Mouse (Mus musculus): Measurements from ENCODE around the gene Tff2.
A peak's percentile ranks its signal among the peaks of the same experiment; 100 is the strongest.

Gene Tff2

DNA sequence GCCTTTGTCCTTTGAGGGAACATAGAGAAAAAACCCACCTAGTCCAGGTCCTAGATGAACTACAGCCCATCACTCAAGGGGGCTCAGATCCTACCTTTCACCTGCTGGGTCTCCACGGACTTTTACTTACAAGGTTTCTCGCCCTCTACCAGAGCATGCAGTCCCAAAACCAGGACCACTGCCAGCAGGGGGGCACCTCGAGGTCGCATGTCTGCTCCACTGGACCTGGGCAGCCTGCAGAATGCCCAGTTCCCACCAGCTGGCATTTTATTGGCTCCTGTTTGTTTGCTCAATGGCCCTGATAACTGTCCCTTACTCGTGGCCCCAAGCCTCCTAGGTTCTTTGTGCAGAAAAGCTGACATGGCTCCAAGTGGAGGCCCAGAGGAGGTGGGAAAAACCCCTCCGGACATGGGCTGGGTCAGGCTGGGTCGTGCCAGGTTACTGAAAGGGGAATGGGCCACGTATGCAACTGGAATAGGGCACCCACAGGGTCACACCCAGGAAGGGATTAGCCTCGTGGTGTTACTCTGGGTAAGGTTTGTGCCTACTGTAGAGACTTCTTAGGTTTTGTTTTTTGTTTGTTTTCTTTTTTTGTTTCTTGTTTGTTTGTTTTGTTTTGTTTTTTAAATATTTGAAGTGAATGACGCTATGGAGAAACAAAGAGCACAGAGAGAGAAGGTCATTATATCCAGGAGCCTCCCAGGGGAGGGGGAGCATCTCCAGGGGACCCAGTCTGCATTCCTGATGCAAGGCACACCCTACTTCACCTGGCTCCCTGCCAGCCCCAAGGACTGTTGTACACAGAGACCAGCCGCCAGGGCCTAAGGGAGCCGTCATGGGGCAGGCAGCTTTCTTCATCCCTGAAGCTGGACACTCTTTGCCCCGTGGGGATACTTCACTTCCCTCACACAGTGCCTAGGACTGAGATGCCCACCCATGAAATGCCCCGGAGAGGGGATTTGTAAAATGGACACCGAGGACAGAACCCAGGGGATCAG is at the start of gene Tff2:
TSS of gene Tff2 (minus strand) at position 243 of the 998 bp plus-strand sequence.
- DNase-seq, result peak; percentile 13

DNA sequence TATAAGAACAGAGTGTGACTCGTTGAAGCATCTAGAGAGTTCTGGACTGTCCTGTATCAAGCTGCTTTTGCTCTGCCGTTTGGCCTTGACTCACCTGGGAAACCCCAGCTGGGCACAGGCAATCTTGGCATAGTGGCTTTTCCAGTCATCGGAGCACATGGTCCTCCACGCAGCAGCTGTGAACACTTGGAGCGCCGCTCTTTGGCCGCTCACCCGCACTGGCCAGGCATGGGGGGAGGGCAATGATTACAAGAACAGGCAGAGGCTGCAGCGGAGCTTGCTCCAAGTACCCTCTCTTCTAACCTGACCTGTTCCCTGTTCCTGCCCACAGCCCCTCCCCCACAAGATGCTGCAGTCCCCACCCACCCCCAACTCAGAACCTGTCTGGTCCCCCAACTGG is 49.3 kb upstream of the Tff2 start:
- no peak for DNase-seq

DNA sequence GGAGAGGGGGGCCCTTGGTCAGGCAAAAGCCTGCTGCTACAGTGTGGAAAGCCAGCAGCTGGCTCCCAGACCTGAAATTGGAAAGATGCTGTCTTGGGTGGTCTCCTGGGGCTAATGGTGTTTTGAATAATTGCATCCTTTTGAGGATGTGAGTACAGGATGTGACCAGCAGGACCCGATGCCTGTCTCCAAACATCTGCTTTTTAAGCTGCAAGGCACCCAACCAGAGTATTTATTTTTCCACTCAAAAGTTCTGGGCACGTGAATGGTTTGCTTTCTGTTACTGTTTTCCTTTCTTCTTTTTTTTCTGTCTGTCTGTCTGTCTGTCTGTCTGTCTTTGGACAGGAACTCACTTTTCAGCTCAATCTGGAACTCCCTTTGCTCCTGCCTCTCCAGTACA is 48.6 kb upstream of the Tff2 start:
- no peak for DNase-seq

DNA sequence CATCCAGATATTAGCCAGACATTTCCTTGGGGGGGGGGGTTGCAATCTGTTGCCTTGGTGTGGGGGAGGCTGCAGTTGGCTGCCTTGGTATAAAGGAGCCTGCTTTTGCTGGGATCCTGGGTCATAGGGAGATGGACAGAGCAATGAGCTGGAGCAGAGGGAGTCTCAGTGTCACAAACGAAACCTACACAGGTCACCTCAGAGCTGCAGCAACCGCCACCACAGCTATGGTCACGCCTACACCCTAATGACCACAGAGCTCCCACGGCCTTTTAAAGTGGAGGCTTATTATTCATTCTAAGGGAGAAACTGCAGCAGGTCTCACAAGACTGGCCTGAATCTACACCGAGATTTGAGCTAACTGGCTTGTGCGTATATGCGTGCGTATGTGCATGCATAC is 47.7 kb upstream of the Tff2 start:
- no peak for DNase-seq

GRCm38 (mm10) chr17:31187370-31187769 is 43.3 kb upstream of the Tff2 start:
- peak; percentile 79 for DNase-seq

- DNase-seq, result peak; percentile 12
These were observed 40.3 kb upstream of the Tff2 start for GRCm38 (mm10) chr17:31184269-31184990.

GRCm38 (mm10) chr17:31183180-31183974 is 39.3 kb upstream of the Tff2 start:
- no peak for DNase-seq

DNA sequence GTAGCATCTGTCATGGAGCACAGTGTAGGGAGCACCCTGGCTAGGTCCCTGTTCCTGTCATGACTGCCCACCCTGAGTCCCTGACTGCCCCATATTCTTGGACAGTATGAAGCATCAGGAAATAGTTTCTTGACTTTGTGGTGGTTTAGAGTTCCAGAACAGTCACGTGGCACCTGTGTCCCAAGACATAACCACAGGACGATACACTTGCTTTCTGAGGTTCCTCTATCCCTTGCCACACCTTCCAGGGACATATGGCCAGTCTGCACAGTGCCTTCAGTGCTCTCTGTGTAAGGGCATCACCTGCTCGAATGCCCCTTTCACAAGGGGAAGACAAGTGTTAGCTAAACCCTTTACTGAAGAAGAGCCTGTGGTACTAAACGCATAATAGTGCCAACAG is 37.4 kb upstream of the Tff2 start:
- DNase-seq, result no peak

DNA sequence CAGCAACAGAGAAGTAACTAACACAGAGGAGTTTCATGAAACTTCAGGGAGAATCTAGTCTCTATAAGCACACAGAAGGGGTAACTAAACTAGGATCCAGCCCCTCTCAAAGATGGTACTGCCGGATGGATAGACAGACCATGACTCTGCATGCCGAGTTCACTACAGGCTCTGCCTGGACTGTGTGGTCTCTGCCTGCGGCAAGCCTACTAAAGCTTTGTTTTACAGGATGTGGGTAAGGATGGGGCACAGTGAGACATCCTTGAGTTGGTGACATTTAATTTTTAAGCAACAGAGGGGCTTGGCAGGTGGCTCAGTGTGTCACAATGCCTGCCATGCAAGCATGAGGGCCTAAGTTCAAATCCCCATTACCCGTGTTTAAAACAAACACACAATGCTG is 32.2 kb upstream of the Tff2 start:
- DNase-seq, result no peak

DNA sequence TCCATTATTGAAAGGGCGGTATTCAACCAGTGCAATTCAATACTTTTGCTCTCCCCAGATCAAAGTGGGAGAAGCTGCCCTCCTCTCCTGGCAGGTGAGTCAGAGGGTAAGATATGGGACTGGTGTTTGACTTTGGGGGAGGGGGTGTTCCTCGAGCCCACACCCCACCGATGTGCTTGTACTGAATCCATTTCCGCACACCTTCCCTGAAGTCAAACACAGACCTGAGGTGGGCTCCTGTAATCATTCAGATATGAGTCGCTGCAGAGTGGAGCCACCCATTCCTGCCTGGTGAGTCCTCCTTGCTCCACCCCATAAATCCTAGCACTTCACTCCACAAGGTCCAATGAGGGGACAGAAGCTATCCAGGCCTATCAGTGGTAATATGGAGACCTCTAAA is 25.7 kb upstream of the Tff2 start:
- no peak for DNase-seq

DNA sequence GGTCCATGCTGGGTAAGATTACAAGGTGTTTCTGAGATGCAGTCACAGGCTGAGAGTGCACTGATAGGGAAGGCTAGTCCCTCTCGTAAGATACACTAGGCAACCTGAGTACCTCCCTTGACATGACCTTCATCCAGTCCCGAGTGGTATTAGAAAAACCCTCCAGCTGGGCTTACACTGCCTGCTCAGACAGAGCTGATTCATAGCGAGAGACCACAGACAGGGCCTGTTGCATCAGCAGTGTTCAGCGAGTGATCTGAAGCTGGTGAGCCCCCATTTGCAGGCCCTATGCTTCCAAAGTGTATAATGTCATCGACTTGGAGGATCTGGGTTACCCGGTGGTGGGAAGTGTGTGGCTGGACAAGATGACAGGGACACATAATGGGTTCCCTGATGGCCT is 21.0 kb upstream of the Tff2 start, which contains the start of gene Tff1:
TSS of gene Tff1 (minus strand) at position 151 of the 400 bp plus-strand sequence.
- no peak for DNase-seq

DNA sequence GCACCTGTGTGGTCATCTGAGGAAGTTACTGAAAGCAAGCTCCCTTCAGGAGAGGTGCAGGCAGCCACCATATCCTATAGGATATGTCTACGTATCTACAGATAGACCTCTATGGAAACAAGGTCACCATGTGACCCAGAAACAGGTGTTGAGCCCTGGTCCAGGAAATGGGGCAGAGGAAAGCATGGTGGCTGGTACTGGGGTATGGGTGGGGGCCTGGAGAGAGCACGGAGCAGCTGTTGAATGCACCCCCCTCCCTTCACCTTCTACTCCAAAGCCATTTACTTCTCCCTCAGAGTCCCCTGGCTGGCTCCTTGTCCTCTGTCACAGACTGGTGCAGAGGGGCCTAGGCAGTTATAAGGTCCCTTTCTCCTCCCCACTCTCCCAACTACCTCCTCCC is 19.7 kb upstream of the Tff2 start:
- no peak for DNase-seq

DNA sequence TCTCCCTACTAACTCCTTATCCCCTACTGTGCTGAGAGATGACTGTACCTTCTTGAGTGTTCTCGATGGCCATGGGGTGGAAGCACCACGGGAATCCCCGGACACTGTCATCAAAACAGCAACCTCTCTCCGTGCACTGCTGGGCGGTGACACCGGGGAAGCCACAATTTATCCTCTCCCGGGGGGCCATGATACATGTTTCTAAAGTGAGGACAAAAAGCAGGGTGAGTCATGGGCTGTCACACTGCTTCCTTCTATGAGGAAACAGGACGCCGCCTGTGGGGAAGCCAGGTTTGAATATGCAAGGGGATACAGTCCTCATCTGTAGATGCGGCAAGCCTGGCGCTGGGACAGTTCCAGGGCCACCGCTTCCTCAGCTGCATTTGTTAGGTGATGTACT is 18.5 kb upstream of the Tff2 start:
- DNase-seq, result no peak

GRCm38 (mm10) chr17:31160291-31160690 is 16.2 kb upstream of the Tff2 start:
- no peak for DNase-seq

DNA sequence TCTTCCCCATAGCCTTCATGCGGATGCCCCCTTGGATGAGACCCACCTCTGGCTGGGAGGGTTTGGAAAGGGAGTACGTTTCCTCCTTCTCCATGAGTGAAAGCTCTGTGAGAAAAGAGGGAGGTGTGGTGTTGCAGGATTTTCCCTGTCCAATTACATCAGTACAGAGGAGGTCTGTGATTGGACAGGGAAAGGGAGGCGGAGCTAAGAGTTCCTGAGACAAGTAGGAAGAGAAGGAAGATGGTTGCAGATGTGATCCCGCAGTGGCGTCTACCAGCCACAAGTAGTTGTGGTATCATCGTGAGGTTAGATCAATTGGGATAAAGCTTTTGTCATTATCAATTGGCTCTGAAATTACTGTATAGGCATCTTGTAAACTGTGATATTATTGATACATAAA is 13.8 kb upstream of the Tff2 start:
- DNase-seq, result no peak

DNA sequence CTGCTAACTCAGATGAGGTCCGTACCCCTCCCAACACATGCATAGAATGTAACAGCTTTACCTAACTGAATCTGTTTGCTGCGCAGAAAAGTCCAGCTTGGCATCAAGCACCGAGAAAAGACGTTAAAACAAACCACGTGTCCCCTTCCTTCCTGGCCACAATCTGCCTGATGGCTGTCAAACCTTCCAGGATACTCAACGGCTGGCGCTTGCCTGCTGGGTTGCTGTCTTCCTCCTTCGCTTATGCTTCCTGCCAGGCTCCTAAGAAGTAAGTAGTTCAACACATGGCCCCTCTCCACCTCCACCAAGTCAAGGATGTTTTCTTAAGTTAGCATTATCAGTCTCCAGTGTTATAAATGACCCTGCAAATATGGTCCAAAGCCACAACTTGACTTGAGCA is 9.7 kb upstream of the Tff2 start:
- DNase-seq, result no peak

- no peak for DNase-seq
These were observed 9.0 kb upstream of the Tff2 start for GRCm38 (mm10) chr17:31152966-31153499.

DNA sequence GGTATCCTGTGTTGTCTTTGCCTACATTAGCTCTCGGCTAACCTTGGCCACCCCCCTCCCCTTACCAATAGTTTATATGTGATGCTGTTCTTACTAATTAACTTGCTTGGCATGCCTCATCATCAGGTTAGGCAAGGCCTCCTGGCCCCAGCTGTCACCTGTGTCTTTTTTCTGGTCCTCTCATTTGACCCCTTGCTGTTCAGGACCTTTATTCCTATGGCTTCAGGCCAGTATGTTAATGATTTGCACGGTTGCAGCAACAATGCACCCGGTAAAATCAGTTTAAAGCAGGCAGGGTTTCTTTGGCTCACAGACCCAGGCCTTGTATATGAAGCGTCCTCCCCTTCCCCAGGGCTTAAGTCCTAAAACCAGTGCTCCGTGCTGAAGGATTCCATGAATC is 8.4 kb upstream of the Tff2 start:
- no peak for DNase-seq

- DNase-seq, result no peak
These were observed 1.9 kb upstream of the Tff2 start for GRCm38 (mm10) chr17:31145998-31146397.

DNA sequence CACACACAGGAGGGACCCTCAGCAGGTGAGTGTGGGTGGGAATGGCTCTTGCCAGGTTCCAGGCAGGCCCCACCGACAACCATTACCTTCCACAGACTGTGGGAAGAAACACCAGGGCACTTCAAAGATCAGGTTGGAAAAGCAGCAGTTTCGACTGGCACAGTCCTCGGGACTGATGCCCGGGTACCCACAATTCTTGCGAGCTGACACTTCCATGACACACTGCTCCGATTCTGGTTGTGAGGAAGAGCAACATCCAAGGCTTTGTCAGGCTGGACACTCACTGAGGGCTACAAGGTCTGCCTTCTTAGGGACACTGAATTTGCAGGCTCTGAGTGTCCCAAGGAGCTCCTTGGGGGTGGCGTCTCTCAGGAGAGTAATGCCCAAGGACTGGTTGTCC is 2.0 kb downstream of the Tff2 start:
- DNase-seq, result no peak

DNA sequence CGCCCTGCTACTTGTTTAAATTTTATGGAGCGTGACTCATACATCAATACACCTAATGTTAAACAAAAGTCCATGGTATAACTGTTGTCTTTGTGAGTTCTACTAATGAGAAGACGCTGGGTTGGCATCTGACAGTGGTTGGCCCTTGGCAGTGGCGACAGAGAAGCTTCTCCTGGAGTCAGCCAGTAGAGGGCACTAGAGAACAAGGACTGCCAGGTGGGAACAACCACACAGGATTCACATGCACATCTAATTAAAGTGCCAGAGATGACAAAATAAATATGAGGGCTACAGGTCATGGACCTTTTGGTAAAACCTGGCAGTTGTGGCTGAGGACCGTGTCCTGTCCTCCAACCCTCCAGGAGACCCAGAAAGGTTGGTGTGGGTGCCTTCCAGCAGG is 5.7 kb downstream of the Tff2 start:
- peak; percentile 73 for DNase-seq

DNA sequence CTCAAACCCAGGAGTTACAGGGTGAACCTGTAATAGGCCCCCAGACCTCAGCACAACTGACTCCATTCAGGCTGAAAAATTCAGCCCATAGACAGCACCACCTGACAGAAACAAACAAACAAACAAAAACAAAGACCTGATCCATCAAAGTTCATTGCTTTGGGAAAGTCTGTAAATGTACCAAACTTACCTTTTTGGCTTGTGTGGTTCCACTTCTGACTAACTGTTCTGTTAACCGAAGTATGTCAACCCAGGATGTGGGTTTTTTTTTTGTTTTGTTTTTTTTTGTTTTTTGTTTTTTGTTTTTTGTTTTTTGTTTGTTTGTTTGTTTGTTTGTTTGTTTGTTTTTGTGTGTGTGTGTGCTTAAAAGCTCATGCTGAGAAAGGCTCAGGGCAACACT is 7.3 kb downstream of the Tff2 start:
- no peak for DNase-seq

DNA sequence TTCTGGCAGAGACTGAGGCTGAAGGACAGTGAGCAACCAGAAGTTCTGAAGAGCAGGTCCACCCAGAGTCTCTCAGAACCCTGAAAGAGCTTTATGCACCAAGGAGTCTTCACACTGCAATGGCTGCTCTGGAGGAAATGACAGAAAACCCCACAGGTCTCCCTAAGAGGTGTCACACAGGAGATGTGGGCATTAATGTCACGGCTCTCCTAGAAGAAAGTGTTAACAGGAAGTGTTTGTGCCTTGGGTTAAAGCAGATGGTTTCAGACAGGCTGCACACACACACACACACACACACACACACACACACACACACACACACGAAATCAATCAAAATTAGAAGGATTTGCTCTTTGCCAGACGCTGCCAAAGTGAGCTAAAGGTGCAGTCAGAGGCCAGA is 7.8 kb downstream of the Tff2 start:
- no peak for DNase-seq

Data from lung, postnatal 10 days (tissue).